Mouse (Mus musculus): ENCODE measurements around the gene Zfp804b.
"Not testable (repeated sequence)": the region's sequence is repeated elsewhere in the genome, so short reads cannot be mapped to it uniquely, and the experiment has no call there.

Zfp804b gene

GRCm38 (mm10) chr5:7344145-7345010, at the start of gene Zfp804b:
Gene Zfp804b (minus strand): TSS chr5:7344756.
- DNase-seq (ENCODE audit: low spot score in 2 of 2), result peak; percentile 21 to 61

DNA sequence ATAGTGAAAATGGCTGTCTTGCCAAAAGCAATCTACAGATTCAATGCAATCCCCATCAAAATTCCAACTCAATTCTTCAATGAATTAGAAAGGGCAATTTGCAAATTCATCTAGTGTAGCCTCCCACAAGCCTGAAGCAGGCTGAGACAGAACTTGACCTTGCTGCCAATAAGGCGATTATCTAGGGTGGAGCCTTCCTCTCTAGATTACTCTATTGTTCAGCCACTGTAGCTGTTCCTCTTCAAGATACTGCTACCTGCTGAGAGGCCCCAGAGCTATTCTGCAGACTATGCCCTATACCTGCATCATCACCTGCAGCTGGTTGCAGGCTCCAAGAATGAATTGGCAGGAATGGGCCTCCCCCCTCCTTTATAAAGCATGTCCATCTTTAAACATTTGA, 20.1 kb upstream of the Zfp804b start:
- DNase-seq (ENCODE audit: low spot score in 2 of 2), result not testable (repeated sequence)

DNA sequence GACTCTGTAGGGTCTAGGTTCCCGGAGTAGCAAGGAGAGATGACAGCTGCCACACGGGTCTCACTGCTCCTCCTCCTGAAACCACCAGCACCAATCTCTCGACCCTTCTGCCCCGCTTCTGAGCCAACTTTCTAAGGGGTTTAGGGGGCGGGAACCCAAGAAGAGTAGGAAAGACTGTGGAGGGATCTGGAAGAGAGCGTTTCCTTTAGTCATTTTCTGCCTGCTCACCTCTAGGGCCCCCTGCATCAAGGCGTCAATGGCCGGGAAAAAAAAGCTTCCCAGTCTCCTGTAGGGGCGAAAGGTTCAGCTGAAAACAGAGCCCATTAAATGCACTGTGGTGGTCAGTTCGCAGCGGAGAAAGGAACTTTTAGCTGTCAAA, 444 bp upstream of the Zfp804b start:
- no peak for DNase-seq (ENCODE audit: low spot score in 2 of 2)

DNA sequence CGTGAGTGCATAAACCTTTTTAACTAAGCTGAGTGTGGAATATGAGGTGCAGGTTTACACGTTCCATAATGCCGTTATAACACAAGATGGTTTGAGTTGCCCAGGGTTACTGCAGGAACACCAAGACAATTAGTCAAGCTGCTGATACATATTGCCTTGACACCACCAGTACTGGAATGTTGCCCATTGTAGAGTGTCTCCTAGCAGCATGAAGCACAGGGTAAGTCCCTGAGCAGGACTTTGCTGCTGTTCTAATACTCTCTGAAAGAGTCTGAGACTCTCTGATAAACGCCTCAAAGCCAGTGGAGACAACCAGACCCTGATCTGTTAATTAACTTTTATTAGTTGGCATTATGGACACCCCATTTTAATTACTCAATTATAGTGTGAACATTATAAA, 19.0 kb downstream of the Zfp804b start:
- no peak for DNase-seq (ENCODE audit: low spot score in 2 of 2)

GRCm38 (mm10) chr5:7303819-7304218, 40.7 kb downstream of the Zfp804b start, which contains the start of gene Tex47:
Gene Tex47 (plus strand): TSS chr5:7304119.
- DNase-seq (ENCODE audit: low spot score in 2 of 2), result no peak

- DNase-seq (ENCODE audit: low spot score in 2 of 2), result no peak
These were observed 41.6 kb downstream of the Zfp804b start for GRCm38 (mm10) chr5:7302969-7303368.

- DNase-seq (ENCODE audit: low spot score in 2 of 2), result no peak
These were observed 60.2 kb downstream of the Zfp804b start for GRCm38 (mm10) chr5:7284336-7284735.

- DNase-seq (ENCODE audit: low spot score in 2 of 2), result no peak
These were observed 67.7 kb downstream of the Zfp804b start for GRCm38 (mm10) chr5:7276659-7277455.

DNA sequence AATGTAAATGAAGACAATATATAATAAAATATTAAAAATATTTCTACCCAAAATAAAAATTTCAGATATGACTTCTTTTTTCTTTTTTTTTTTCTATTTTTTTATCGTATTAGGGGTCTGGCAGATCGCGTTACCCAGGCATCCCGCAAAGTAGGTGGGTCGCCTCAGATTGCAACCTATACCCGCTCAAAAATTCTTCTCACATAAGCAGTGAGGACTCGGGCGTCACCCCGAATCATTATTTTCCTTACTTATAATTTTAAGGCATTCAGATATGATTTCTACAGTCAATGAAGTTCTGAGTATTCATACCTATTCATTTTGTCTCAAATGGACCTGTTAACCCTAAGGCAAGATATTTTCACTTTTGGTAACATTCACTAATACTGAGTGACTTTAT, 167.0 kb downstream of the Zfp804b start:
- no peak for DNase-seq (ENCODE audit: low spot score in 2 of 2)

DNA sequence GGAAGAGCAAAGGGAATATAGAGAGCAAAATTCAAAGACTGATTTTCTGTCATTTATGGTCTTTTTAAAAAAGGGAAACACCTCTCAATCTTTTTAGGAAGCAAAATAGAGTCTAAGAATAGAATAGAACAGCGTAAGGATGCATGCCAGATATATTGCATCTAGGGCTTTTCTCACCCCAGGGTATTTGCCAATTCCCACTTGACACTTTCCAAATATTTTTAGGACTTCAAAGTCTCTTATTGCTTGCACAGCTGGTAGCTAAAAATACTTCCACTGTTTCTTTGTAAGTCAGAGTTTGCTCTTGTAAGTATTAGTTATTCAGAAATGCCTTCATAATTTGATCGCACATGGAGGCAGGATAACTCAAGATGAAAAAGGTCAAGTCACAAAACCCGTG, 204.9 kb downstream of the Zfp804b start:
- DNase-seq (ENCODE audit: low spot score in 2 of 2), result no peak

DNA sequence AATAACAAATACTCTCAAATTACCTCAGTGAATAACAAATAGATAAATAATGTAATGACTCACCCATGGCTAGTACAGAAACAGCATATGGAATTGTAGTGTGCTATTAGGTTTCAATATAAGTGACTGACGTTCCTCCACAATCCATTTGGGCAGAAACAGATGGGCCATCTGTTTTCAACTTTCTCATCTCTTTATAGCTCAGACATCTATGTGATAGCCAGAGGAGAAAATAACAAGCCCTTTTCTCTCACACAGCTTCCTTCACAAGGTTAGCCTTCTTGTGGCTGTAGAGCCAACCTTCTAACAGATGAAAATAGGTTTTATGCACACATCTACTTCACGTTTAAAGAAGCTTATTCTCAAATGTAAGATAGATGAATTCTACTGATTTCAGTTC, 242.2 kb downstream of the Zfp804b start:
- DNase-seq (ENCODE audit: low spot score in 2 of 2), result no peak

DNA sequence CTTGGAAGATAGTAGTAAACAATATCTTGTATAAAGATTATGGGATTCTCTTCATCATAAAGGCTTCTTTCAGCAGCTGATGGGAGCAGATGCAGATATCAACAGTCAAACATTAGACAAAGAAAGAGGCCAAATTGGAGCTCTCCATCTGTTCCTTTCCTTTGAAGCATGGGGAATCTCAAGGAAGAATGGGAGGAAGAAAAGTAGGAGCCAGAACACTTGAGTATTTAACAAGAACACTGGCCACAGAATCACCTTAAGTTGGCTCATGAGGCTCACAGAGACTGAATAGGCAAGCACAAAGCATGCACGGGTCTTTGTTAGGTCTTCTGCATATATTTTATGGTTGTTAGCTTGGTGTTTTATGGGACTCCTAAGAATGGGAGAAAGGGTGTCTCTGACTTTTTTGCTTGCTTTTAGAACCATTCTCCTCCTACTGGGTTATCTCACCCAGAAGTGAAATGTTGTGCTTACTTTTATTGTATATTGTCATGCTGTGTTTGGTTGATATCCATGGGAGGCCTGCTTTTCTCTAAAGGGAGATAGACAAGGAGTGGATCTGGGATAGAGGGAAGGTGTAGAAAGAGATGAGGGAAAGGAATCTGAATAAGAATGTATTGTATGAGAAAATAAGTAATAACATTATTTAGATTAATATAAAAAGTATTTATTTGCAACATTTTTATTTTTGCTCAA, 270.5 kb downstream of the Zfp804b start:
- DNase-seq (ENCODE audit: low spot score in 2 of 2), result no peak

GRCm38 (mm10) chr5:7007468-7007867, 337.1 kb downstream of the Zfp804b start:
- no peak for DNase-seq (ENCODE audit: low spot score in 2 of 2)

GRCm38 (mm10) chr5:6983993-6984392, 360.6 kb downstream of the Zfp804b start:
- DNase-seq (ENCODE audit: low spot score in 2 of 2), result no peak

- DNase-seq (ENCODE audit: low spot score in 2 of 2), result no peak
These were observed 409.7 kb downstream of the Zfp804b start for GRCm38 (mm10) chr5:6934837-6935236.

- DNase-seq (ENCODE audit: low spot score in 2 of 2), result no peak
These were observed 433.3 kb downstream of the Zfp804b start for GRCm38 (mm10) chr5:6911290-6911689.

DNA sequence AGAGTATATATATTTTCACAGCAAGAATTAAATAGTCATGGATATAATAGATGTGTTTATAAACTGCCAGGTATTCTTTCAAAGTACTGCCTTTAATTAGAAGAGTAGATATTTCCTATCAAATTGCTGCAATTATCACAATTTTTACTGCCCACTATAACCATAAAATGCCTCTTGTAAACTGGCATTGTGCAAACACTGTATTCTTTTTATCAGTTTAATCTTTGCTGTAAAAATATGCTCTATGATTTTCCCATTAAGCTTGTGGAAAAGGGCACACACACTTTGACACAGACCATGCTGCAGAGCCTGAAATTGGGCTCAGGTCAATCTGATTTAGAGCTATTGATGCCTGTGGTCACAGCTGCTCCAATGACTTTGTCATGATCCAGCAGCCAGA, 463.2 kb downstream of the Zfp804b start:
- DNase-seq (ENCODE audit: low spot score in 2 of 2), result no peak

- no peak for DNase-seq (ENCODE audit: low spot score in 2 of 2)
These were observed 473.0 kb downstream of the Zfp804b start for GRCm38 (mm10) chr5:6871566-6871965.

DNA sequence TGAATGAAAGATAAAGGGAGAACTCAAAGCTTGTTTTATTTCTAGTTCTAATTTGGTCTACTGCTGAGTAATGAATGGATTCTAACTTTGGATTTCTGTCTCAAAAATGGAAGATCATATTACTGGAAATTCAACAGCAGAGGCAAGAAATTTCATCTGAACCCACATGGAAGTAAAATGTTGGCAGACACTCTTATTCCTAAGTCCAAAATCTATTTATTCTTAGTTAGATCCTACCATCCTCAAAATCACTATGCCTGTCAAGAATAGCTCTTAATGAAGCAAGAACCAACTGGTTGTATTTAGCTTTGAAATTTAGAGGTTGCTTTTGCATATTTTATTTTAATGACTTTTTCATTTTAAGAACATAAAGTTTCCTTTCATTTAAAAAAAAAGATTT, 473.6 kb downstream of the Zfp804b start:
- no peak for DNase-seq (ENCODE audit: low spot score in 2 of 2)

DNA sequence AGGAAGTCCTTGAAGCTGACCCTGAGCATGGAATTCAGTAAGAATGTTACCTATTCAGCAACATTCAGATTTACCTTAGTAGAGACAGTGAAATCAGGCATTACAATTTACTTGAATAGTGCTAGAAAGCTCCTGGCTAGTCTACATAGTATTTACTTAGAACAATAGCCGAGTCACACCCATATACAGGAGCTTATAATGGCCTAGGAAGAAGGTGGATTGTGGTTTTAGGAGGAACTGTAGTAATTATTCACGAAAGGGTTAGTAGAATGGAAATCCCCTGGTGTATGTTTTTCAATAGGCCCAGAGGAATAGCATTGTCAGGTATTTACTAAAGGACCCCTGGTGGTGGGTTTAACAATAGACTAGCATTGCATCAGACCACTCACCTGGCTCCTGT, 549.2 kb downstream of the Zfp804b start:
- no peak for DNase-seq (ENCODE audit: low spot score in 2 of 2)

DNA sequence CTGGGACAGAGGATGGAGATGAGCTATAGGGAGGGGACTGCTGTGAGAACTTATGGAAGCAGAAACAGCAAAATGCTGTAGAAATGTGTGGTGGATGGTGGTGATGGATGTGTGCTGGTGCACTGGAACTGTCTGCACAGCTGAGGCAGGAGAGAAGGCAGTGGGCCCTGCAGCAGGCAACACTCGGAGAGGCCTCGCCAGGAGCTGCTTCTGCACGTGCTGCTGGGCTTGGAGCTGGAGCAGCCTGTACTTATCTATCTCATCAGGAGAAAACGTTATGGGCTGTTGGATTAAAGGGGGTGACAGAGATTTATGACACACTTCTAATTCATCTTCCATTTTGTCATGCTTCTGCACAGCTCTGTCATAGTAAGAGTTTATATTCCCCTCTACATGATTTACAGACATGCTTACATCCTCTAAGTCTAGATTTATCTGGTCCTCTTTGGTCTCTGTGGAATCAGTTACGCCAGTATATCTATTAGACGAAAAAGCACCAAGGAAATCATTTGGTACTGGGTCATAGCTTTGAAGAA, 575.1 kb downstream of the Zfp804b start:
- DNase-seq (ENCODE audit: low spot score in 2 of 2), result no peak
